Mouse (Mus musculus): ENCODE measurements around the gene Eif1. TPM values are rescaled to one million over a fixed set of nuclear protein-coding genes. Genes with fewer than 3 reads are reported as not detected.
"Not testable (repeated sequence)": the region's sequence is repeated elsewhere in the genome, so short reads cannot be mapped to it uniquely, and the experiment has no call there.

The Eif1 gene
- polyA plus RNA-seq, 1 experiment = 131 TPM

- peak; percentile 73 for DNase-seq
- H3K4me1 ChIP-seq (ENCODE audit: control insufficient read depth, insufficient read depth, low read length) = peaks cover 25% of the 10 kb centered on the region
- WGBS = 44% methylated on average over 10 of the region's 10 CpGs
Measured at GRCm38 (mm10) chr11:100287024-100287423, 32.7 kb upstream of the Eif1 start.

GRCm38 (mm10) chr11:100288942-100289341, 30.7 kb upstream of the Eif1 start:
- Histone ChIP-seq H3K4me3 (replicated peaks; ENCODE audit: extremely low read depth, low read depth, low read length) (no peak overlapping the region), H3K4me1 (ENCODE audit: control insufficient read depth, insufficient read depth, low read length) (peaks cover 25% of the 10 kb centered on the region)
- TF ChIP-seq CTCF (IDR thresholded peaks at IDR 0.05; ENCODE audit: insufficient read depth, low read length) = no peak
- no peak for TF ChIP-seq POLR2A (IDR thresholded peaks at IDR 0.05; ENCODE audit: borderline replicate concordance, extremely low read depth, low read depth, low read length)
- 40% methylated on average over 6 of the region's 6 CpGs for WGBS
- DNase-seq = peak; percentile 78

More at GRCm38 (mm10) chr11:100287024-100287423, 32.7 kb upstream of the Eif1 start:
- H3K4me3 ChIP-seq (replicated peaks; ENCODE audit: extremely low read depth, low read depth, low read length) = no peak overlapping the region
- TF ChIP-seq POLR2A (IDR thresholded peaks at IDR 0.05; ENCODE audit: borderline replicate concordance, extremely low read depth, low read depth, low read length) = no peak
- TF ChIP-seq CTCF (IDR thresholded peaks at IDR 0.05; ENCODE audit: insufficient read depth, low read length) = no peak

- H3K4me3 ChIP-seq (replicated peaks; ENCODE audit: extremely low read depth, low read depth, low read length) = no peak overlapping the region
- 31% methylated on average over 5 of the region's 5 CpGs for WGBS
- TF ChIP-seq CTCF (IDR thresholded peaks at IDR 0.05; ENCODE audit: insufficient read depth, low read length) = no peak
- no peak for TF ChIP-seq POLR2A (IDR thresholded peaks at IDR 0.05; ENCODE audit: borderline replicate concordance, extremely low read depth, low read depth, low read length)
- peaks cover 25% of the 10 kb centered on the region for H3K4me1 ChIP-seq (ENCODE audit: control insufficient read depth, insufficient read depth, low read length)
- peak; percentile 43 for DNase-seq
Measured at GRCm38 (mm10) chr11:100290235-100290634, 29.4 kb upstream of the Eif1 start.

GRCm38 (mm10) chr11:100292884-100293283, 26.8 kb upstream of the Eif1 start:
- H3K4me1 ChIP-seq (ENCODE audit: control insufficient read depth, insufficient read depth, low read length) = peaks cover 18% of the 10 kb centered on the region
- TF ChIP-seq POLR2A (IDR thresholded peaks at IDR 0.05; ENCODE audit: borderline replicate concordance, extremely low read depth, low read depth, low read length) = no peak
- TF ChIP-seq CTCF (IDR thresholded peaks at IDR 0.05; ENCODE audit: insufficient read depth, low read length) = no peak
- H3K4me3 ChIP-seq (replicated peaks; ENCODE audit: extremely low read depth, low read depth, low read length) = no peak overlapping the region
- DNase-seq = no peak
- WGBS = 74% methylated on average over 6 of the region's 6 CpGs

- Histone ChIP-seq H3K4me1 (ENCODE audit: control insufficient read depth, insufficient read depth, low read length) (peaks cover 5% of the 10 kb centered on the region), H3K4me3 (replicated peaks; ENCODE audit: extremely low read depth, low read depth, low read length) (no peak overlapping the region)
- DNase-seq = peak; percentile 86
- WGBS = 6% methylated on average over 10 of the region's 10 CpGs
- TF ChIP-seq CTCF (IDR thresholded peaks at IDR 0.05; ENCODE audit: insufficient read depth, low read length) (peak; percentile 100), POLR2A (IDR thresholded peaks at IDR 0.05; ENCODE audit: borderline replicate concordance, extremely low read depth, low read depth, low read length) (no peak)
Measured at GRCm38 (mm10) chr11:100295308-100295707, 24.4 kb upstream of the Eif1 start.

- DNase-seq = no peak
- H3K4me3 ChIP-seq (replicated peaks; ENCODE audit: extremely low read depth, low read depth, low read length) = no peak overlapping the region
- no peaks in the 10 kb centered on the region for H3K4me1 ChIP-seq (ENCODE audit: control insufficient read depth, insufficient read depth, low read length)
- WGBS = 26% methylated on average over 5 of the region's 5 CpGs
- peak; percentile 55; the same call in 1 of the 2 replicates for TF ChIP-seq CTCF (IDR thresholded peaks at IDR 0.05; ENCODE audit: insufficient read depth, low read length)
- no peak for TF ChIP-seq POLR2A (IDR thresholded peaks at IDR 0.05; ENCODE audit: borderline replicate concordance, extremely low read depth, low read depth, low read length)
Measured at GRCm38 (mm10) chr11:100297801-100298200, 21.9 kb upstream of the Eif1 start.

- Histone ChIP-seq H3K4me3 (replicated peaks; ENCODE audit: extremely low read depth, low read depth, low read length) (no peak overlapping the region), H3K4me1 (ENCODE audit: control insufficient read depth, insufficient read depth, low read length) (no peaks in the 10 kb centered on the region)
- TF ChIP-seq CTCF (IDR thresholded peaks at IDR 0.05; ENCODE audit: insufficient read depth, low read length) (peak; percentile 89), POLR2A (IDR thresholded peaks at IDR 0.05; ENCODE audit: borderline replicate concordance, extremely low read depth, low read depth, low read length) (no peak)
- peak; percentile 84 for DNase-seq
- 18% methylated on average over 18 of the region's 18 CpGs for WGBS
Measured at GRCm38 (mm10) chr11:100298274-100299036, 21.2 kb upstream of the Eif1 start.

GRCm38 (mm10) chr11:100300293-100300692, 19.4 kb upstream of the Eif1 start:
- Histone ChIP-seq H3K4me1 (ENCODE audit: control insufficient read depth, insufficient read depth, low read length) (no peaks in the 10 kb centered on the region), H3K4me3 (replicated peaks; ENCODE audit: extremely low read depth, low read depth, low read length) (no peak overlapping the region)
- peak; percentile 71 for DNase-seq
- WGBS = 4% methylated on average over 5 of the region's 5 CpGs
- no peak for TF ChIP-seq POLR2A (IDR thresholded peaks at IDR 0.05; ENCODE audit: borderline replicate concordance, extremely low read depth, low read depth, low read length)
- TF ChIP-seq CTCF (IDR thresholded peaks at IDR 0.05; ENCODE audit: insufficient read depth, low read length) = peak; percentile 93

GRCm38 (mm10) chr11:100301292-100301691, 18.4 kb upstream of the Eif1 start:
- Histone ChIP-seq H3K4me3 (replicated peaks; ENCODE audit: extremely low read depth, low read depth, low read length) (no peak overlapping the region), H3K4me1 (ENCODE audit: control insufficient read depth, insufficient read depth, low read length) (no peaks in the 10 kb centered on the region)
- no peak for TF ChIP-seq POLR2A (IDR thresholded peaks at IDR 0.05; ENCODE audit: borderline replicate concordance, extremely low read depth, low read depth, low read length)
- no peak for TF ChIP-seq CTCF (IDR thresholded peaks at IDR 0.05; ENCODE audit: insufficient read depth, low read length)
- 67% methylated on average over 5 of the region's 5 CpGs for WGBS
- DNase-seq = no peak

GRCm38 (mm10) chr11:100307900-100308299, 11.8 kb upstream of the Eif1 start:
- no peak for TF ChIP-seq POLR2A (IDR thresholded peaks at IDR 0.05; ENCODE audit: borderline replicate concordance, extremely low read depth, low read depth, low read length)
- TF ChIP-seq CTCF (IDR thresholded peaks at IDR 0.05; ENCODE audit: insufficient read depth, low read length) = no peak
- H3K4me3 ChIP-seq (replicated peaks; ENCODE audit: extremely low read depth, low read depth, low read length) = no peak overlapping the region
- no peak for DNase-seq
- H3K4me1 ChIP-seq (ENCODE audit: control insufficient read depth, insufficient read depth, low read length) = 0 out of 2 replicates have a peak, but pooled peaks cover 2% of the 10 kb centered on the region
- WGBS = 84% methylated on average over 5 of the region's 5 CpGs

- WGBS = 86% methylated on average over 5 of the region's 6 CpGs
- H3K4me1 ChIP-seq (ENCODE audit: control insufficient read depth, insufficient read depth, low read length); H3K4me3 ChIP-seq (replicated peaks; ENCODE audit: extremely low read depth, low read depth, low read length); DNase-seq: not testable (repeated sequence)
Measured at GRCm38 (mm10) chr11:100308672-100309071, 11.0 kb upstream of the Eif1 start.

All from lung, adult 2 months (tissue).